Mouse (Mus musculus) liver, embryonic 14.5 days (tissue): Measurements from ENCODE around the gene Focad.

Experiments used
- CTCF ChIP-seq: IDR thresholded peaks from 2 replicates; pipeline ENCODE4 v1.5.1; 2016; ENCODE audit warnings: antibody characterized with exemption, low read depth, control low read depth
- EP300 ChIP-seq: IDR thresholded peaks from 2 replicates; pipeline ENCODE4 v1.6.1; 2016; ENCODE audit warnings: antibody characterized with exemption, low read depth

- TF ChIP-seq CTCF (no peak), EP300 (no peak)
Measured at GRCm38 (mm10) chr4:88208676-88209075, 114.2 kb downstream of the Focad start.
